Mouse (Mus musculus): ENCODE measurements at regions not wholly inside any gene's neighbourhood (a gene's known extent, or its start where the extent isn't known, plus 50 kb on each side); places are given as distances from the start of the nearest gene placed in this dataset.

- Histone ChIP-seq H3K4me1 (peaks cover 26% of the 10 kb centered on the region), H3K36me3 (no peaks in the 10 kb centered on the region), H3K27me3 (peaks cover 58% of the 10 kb centered on the region), H3K27ac (replicated peaks) (no peak overlapping the region), H3K9ac (replicated peaks) (no peak overlapping the region), H3K9me3 (no peaks in the 10 kb centered on the region), H3K4me2 (replicated peaks) (no peak overlapping the region), H3K4me3 (no peak overlapping the region)
- ATAC-seq (ENCODE audit: low FRiP score, low read depth): no peak
- WGBS: 47% methylated on average over 3 of the region's 4 CpGs
Observed at GRCm38 (mm10) chr11:84634990-84635389, 109.7 kb upstream of the Lhx1 start.

- ATAC-seq (ENCODE audit: low FRiP score, low read depth): no peak
Observed at GRCm38 (mm10) chr11:84633300-84633699, 108.0 kb upstream of the Lhx1 start.

GRCm38 (mm10) chr11:84628111-84628510 lies 102.8 kb upstream of the Lhx1 start:
- Histone ChIP-seq H3K4me1 (0 out of 2 replicates have a peak, but pooled peaks cover 3% of the 10 kb centered on the region), H3K4me2 (replicated peaks) (no peak overlapping the region), H3K4me3 (no peak overlapping the region), H3K9ac (replicated peaks) (no peak overlapping the region), H3K9me3 (no peaks in the 10 kb centered on the region), H3K27ac (replicated peaks) (no peak overlapping the region), H3K36me3 (no peaks in the 10 kb centered on the region), H3K27me3 (peaks cover 9% of the 10 kb centered on the region)
- WGBS: 68% methylated on average over 2 of the region's 2 CpGs
- ATAC-seq (ENCODE audit: low FRiP score, low read depth): no peak

More at GRCm38 (mm10) chr11:84633300-84633699, 108.0 kb upstream of the Lhx1 start:
- Histone ChIP-seq H3K4me2 (replicated peaks) (no peak overlapping the region), H3K27me3 (peaks cover 41% of the 10 kb centered on the region), H3K4me1 (peaks cover 21% of the 10 kb centered on the region), H3K36me3 (no peaks in the 10 kb centered on the region), H3K4me3 (no peak overlapping the region), H3K9ac (replicated peaks) (no peak overlapping the region), H3K27ac (replicated peaks) (no peak overlapping the region), H3K9me3 (no peaks in the 10 kb centered on the region)
- WGBS: 68% methylated on average over 8 of the region's 8 CpGs

- no peak overlapping the region for H3K27ac ChIP-seq (replicated peaks)
- no peak for ATAC-seq (ENCODE audit: low FRiP score, low read depth)
- WGBS: 80% methylated on average over 11 of the region's 11 CpGs
- no peak overlapping the region for H3K4me3 ChIP-seq
- peaks cover 9% of the 10 kb centered on the region for H3K27me3 ChIP-seq
- no peaks in the 10 kb centered on the region for H3K9me3 ChIP-seq
- H3K4me1 ChIP-seq: 0 out of 2 replicates have a peak, but pooled peaks cover 3% of the 10 kb centered on the region
- H3K4me2 ChIP-seq (replicated peaks): no peak overlapping the region
- H3K36me3 ChIP-seq: no peaks in the 10 kb centered on the region
- no peak overlapping the region for H3K9ac ChIP-seq (replicated peaks)
Observed at GRCm38 (mm10) chr11:84627685-84628084, 102.3 kb upstream of the Lhx1 start.

GRCm38 (mm10) chr11:84627259-84627658 lies 101.9 kb upstream of the Lhx1 start:
- no peak for ATAC-seq (ENCODE audit: low FRiP score, low read depth)
- WGBS: 74% methylated on average over 2 of the region's 2 CpGs
- H3K27me3 ChIP-seq: peaks cover 9% of the 10 kb centered on the region

GRCm38 (mm10) chr11:84624100-84624499 lies 98.8 kb upstream of the Lhx1 start:
- 0 out of 2 replicates have a peak, but pooled peaks cover 3% of the 10 kb centered on the region for H3K4me1 ChIP-seq
- H3K4me3 ChIP-seq: no peak overlapping the region
- peaks cover 10% of the 10 kb centered on the region for H3K27me3 ChIP-seq

More at GRCm38 (mm10) chr11:84627259-84627658, 101.9 kb upstream of the Lhx1 start:
- Histone ChIP-seq H3K36me3 (no peaks in the 10 kb centered on the region), H3K4me3 (no peak overlapping the region), H3K4me1 (0 out of 2 replicates have a peak, but pooled peaks cover 3% of the 10 kb centered on the region), H3K4me2 (replicated peaks) (no peak overlapping the region), H3K9me3 (no peaks in the 10 kb centered on the region), H3K9ac (replicated peaks) (no peak overlapping the region), H3K27ac (replicated peaks) (no peak overlapping the region)

GRCm38 (mm10) chr11:84619713-84620112 lies 94.4 kb upstream of the Lhx1 start:
- no peaks in the 10 kb centered on the region for H3K9me3 ChIP-seq
- H3K9ac ChIP-seq (replicated peaks): no peak overlapping the region
- peaks cover 8% of the 10 kb centered on the region; the same call in 1 of the 2 replicates for H3K27me3 ChIP-seq
- H3K27ac ChIP-seq (replicated peaks): no peak overlapping the region
- H3K36me3 ChIP-seq: no peaks in the 10 kb centered on the region
- no peaks in the 10 kb centered on the region for H3K4me1 ChIP-seq
- H3K4me2 ChIP-seq (replicated peaks): no peak overlapping the region
- WGBS: 88% methylated on average over 4 of the region's 4 CpGs
- ATAC-seq (ENCODE audit: low FRiP score, low read depth): no peak
- no peak overlapping the region for H3K4me3 ChIP-seq

More at GRCm38 (mm10) chr11:84624100-84624499, 98.8 kb upstream of the Lhx1 start:
- H3K9ac ChIP-seq (replicated peaks): no peak overlapping the region
- H3K36me3 ChIP-seq: no peaks in the 10 kb centered on the region
- no peak overlapping the region for H3K27ac ChIP-seq (replicated peaks)
- no peak overlapping the region for H3K4me2 ChIP-seq (replicated peaks)
- ATAC-seq (ENCODE audit: low FRiP score, low read depth): no peak
- H3K9me3 ChIP-seq: no peaks in the 10 kb centered on the region
- 48% methylated on average over 5 of the region's 5 CpGs for WGBS

GRCm38 (mm10) chr11:84618576-84618975 lies 93.2 kb upstream of the Lhx1 start:
- Histone ChIP-seq H3K9ac (replicated peaks) (no peak overlapping the region), H3K4me1 (no peaks in the 10 kb centered on the region), H3K9me3 (no peaks in the 10 kb centered on the region), H3K4me3 (no peak overlapping the region), H3K36me3 (no peaks in the 10 kb centered on the region), H3K27ac (replicated peaks) (no peak overlapping the region), H3K4me2 (replicated peaks) (no peak overlapping the region), H3K27me3 (peaks cover 8% of the 10 kb centered on the region; the same call in 1 of the 2 replicates)
- ATAC-seq (ENCODE audit: low FRiP score, low read depth): no peak
- 83% methylated on average over 3 of the region's 3 CpGs for WGBS

GRCm38 (mm10) chr11:84612982-84613720 lies 87.8 kb upstream of the Lhx1 start:
- 80% methylated on average over 9 of the region's 9 CpGs for WGBS

GRCm38 (mm10) chr11:84611625-84611879 lies 86.2 kb upstream of the Lhx1 start:
- ATAC-seq (ENCODE audit: low FRiP score, low read depth): no peak

More at GRCm38 (mm10) chr11:84612982-84613720, 87.8 kb upstream of the Lhx1 start:
- Histone ChIP-seq H3K4me3 (no peak overlapping the region), H3K27me3 (peaks cover 8% of the 10 kb centered on the region), H3K9ac (replicated peaks) (no peak overlapping the region), H3K27ac (replicated peaks) (no peak overlapping the region), H3K9me3 (no peaks in the 10 kb centered on the region), H3K4me2 (replicated peaks) (no peak overlapping the region), H3K4me1 (no peaks in the 10 kb centered on the region), H3K36me3 (no peaks in the 10 kb centered on the region)
- no peak for ATAC-seq (ENCODE audit: low FRiP score, low read depth)

GRCm38 (mm10) chr11:84610774-84611624 lies 85.7 kb upstream of the Lhx1 start:
- Histone ChIP-seq H3K9ac (replicated peaks) (no peak overlapping the region), H3K36me3 (no peaks in the 10 kb centered on the region), H3K27ac (replicated peaks) (no peak overlapping the region), H3K9me3 (no peaks in the 10 kb centered on the region), H3K27me3 (peaks cover 17% of the 10 kb centered on the region), H3K4me2 (replicated peaks) (no peak overlapping the region), H3K4me3 (no peak overlapping the region), H3K4me1 (no peaks in the 10 kb centered on the region)
- ATAC-seq (ENCODE audit: low FRiP score, low read depth): no peak
- 79% methylated on average over 7 of the region's 7 CpGs for WGBS

More at GRCm38 (mm10) chr11:84611625-84611879, 86.2 kb upstream of the Lhx1 start:
- 71% methylated on average over 4 of the region's 4 CpGs for WGBS
- H3K9ac ChIP-seq (replicated peaks): no peak overlapping the region
- no peak overlapping the region for H3K27ac ChIP-seq (replicated peaks)
- H3K27me3 ChIP-seq: peaks cover 17% of the 10 kb centered on the region
- H3K4me2 ChIP-seq (replicated peaks): no peak overlapping the region
- no peaks in the 10 kb centered on the region for H3K36me3 ChIP-seq
- H3K4me3 ChIP-seq: no peak overlapping the region
- no peaks in the 10 kb centered on the region for H3K4me1 ChIP-seq
- H3K9me3 ChIP-seq: no peaks in the 10 kb centered on the region

GRCm38 (mm10) chr11:84604781-84605180 lies 79.4 kb upstream of the Lhx1 start:
- no peak overlapping the region for H3K9ac ChIP-seq (replicated peaks)
- 3% methylated on average over 6 of the region's 6 CpGs for WGBS

More at GRCm38 (mm10) chr11:84604781-84605180, 79.4 kb upstream of the Lhx1 start:
- Histone ChIP-seq H3K36me3 (no peaks in the 10 kb centered on the region), H3K4me1 (peaks cover 15% of the 10 kb centered on the region), H3K4me2 (replicated peaks) (no peak overlapping the region), H3K27me3 (peaks cover 34% of the 10 kb centered on the region), H3K27ac (replicated peaks) (peak overlapping the region; percentile 25; the same call in 1 of the 2 replicates), H3K4me3 (no peak overlapping the region), H3K9me3 (no peaks in the 10 kb centered on the region)
- ATAC-seq (ENCODE audit: low FRiP score, low read depth): no peak
